25 mouse cellular contexts compared by ENCODE assay signal in the genomic region with DNA sequence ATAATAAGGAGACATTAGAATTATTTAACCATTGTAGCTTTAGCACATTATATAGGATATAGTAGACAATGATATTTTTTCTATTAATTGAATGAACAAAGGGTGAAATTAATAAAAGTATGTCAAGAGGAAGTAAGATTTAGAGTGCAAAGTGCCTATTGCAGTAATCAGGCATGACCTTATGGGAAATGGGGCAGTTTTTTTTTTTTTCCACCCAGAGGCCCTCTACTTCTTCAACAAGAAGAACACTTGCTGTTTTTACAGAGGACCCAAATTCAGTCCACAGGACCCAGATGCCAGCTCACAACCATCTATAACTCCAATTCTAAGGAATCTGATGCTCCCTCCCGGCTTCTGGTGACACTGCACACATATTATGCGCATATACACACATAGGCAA. TPM values are rescaled to one million over a fixed set of nuclear protein-coding genes. Genes with fewer than 3 reads are reported as not detected.
"Had no signal": no experiment of that assay in that cellular context is flagged by ENCODE, and none has a peak within 500 bp of the region (broad histone marks: within the 10 kb centered on the region; RNA-seq: fewer than 3 reads in every experiment).

No protein-coding gene starts in this region.

- H3K9ac ChIP-seq: heart, embryonic 12.5 days; hindbrain, embryonic 12.5 days; hindbrain, embryonic 14.5 days; intestine, embryonic 15.5 days; limb, embryonic 13.5 days; limb, embryonic 15.5 days; liver, embryonic 12.5 days had no signal

- ATAC-seq: hindbrain, embryonic 16.5 days; inflammation-experienced regulatory T-cells, adult 6 months; intestine, embryonic 15.5 days; intestine, postnatal 0 days; liver, embryonic 12.5 days had no signal

- H3K27ac ChIP-seq: gastrocnemius, adult 2 months; heart, adult 2 months; hindbrain, embryonic 10.5 days; hindbrain, embryonic 12.5 days; hindbrain, embryonic 14.5 days; intestine, embryonic 15.5 days; layer of hippocampus, adult 2 months; left cerebral cortex, adult 2 months; limb, embryonic 13.5 days; limb, embryonic 15.5 days; liver, embryonic 12.5 days had no signal

- DNase-seq: gastrocnemius, adult 2 months; gastrocnemius, postnatal 10 days; gastrocnemius, postnatal 25 days; heart, adult 2 months; heart, postnatal 10 days; heart, postnatal 4 days; kidney, adult 18-20 months; kidney, adult 8-10 months; kidney, postnatal 10 days; kidney, postnatal 25 days; kidney, postnatal 4 days had no signal

- H3K4me2 ChIP-seq: heart, embryonic 12.5 days; hindbrain, embryonic 12.5 days; hindbrain, embryonic 14.5 days; intestine, embryonic 15.5 days; limb, embryonic 13.5 days; limb, embryonic 15.5 days; liver, embryonic 12.5 days had no signal

- H3K36me3 ChIP-seq: heart, embryonic 12.5 days; hindbrain, embryonic 10.5 days; hindbrain, embryonic 12.5 days; intestine, embryonic 15.5 days; limb, embryonic 13.5 days; limb, embryonic 15.5 days; liver, embryonic 12.5 days had no signal

- H3K9me3 ChIP-seq: heart, embryonic 12.5 days; hindbrain, embryonic 10.5 days; hindbrain, embryonic 12.5 days; intestine, embryonic 15.5 days; limb, embryonic 13.5 days; limb, embryonic 15.5 days; liver, embryonic 12.5 days had no signal

- H3K4me1 ChIP-seq: intestine, embryonic 15.5 days had no signal

- H3K4me3 ChIP-seq: gastrocnemius, adult 2 months; heart, adult 2 months; heart, embryonic 12.5 days; hindbrain, embryonic 10.5 days; hindbrain, embryonic 12.5 days; intestine, embryonic 15.5 days; layer of hippocampus, adult 2 months; left cerebral cortex, adult 2 months; limb, embryonic 13.5 days; limb, embryonic 15.5 days; liver, embryonic 12.5 days had no signal

- H3K27me3 ChIP-seq: hindbrain, embryonic 12.5 days; intestine, embryonic 15.5 days; limb, embryonic 15.5 days had no signal

RNA-seq across cellular contexts. Expression of a gene that starts 32.7 kb away (rescaled TPM):
- total RNA-seq: granulocyte monocyte progenitor cell, adult 5-6 weeks had no signal
